ENCODE assay signal across 2 mouse cellular contexts in the genomic region with DNA sequence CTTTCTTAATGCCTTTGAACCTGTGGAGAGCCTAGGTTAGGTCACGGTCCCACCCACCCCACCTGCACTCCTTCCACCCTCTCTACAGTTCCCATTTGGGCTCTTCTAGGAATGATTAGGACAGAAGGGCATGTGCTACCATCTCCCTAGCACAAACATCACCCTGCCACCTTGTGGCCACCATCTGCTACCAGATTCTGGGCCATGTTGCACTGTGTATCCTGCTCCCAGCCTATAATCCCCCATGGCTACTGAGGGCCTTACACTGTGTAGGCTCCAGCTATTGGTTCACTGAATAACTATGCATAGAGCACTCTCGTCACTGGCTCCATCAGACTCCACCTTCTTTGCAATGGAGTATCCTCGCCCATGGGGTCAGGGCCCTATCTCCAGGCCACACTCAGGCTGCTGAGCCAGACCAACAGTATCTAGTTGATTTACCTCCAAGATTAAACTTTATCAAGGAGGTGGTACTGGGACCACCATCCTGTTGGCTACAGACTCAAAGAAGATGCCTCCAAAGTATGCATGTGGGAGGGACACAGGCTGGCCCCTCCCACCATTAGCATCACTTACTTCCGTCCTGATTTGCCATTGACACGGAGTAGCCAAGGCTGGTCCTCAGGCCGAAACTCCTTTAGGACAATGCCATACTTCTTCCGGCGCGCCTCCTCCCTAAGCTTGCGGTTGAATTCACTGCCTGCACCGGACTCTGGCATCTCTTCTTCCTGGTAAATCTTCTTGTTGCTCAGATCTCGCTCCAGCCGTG.
TF ChIP-seq lines count a peak whose summit lies in the region.

No protein-coding gene starts in this region.

TF ChIP-seq in CH12.LX, 34 proteins besides CTCF, POLR2A, EP300 and RAD21:
- TF ChIP-seq HCFC1 (IDR thresholded peaks at IDR 0.05; ENCODE audit: low read depth, low read length) (no peak), SMC3 (IDR thresholded peaks at IDR 0.05; ENCODE audit: low read depth, low read length) (peak; percentile 46), MXI1 (IDR thresholded peaks at IDR 0.05; ENCODE audit: low read depth, low read length) (no peak), ZKSCAN1 (IDR thresholded peaks at IDR 0.05; ENCODE audit: borderline replicate concordance, low read depth, low read length) (no peak), UBTF (IDR thresholded peaks at IDR 0.05; ENCODE audit: low read depth, low read length) (no peak), E2F4 (IDR thresholded peaks at IDR 0.05; ENCODE audit: insufficient replicate concordance, low read depth, low read length) (no peak), GABPA (IDR thresholded peaks at IDR 0.05; ENCODE audit: insufficient replicate concordance, low read depth, low read length) (no peak), ZNF384 (IDR thresholded peaks at IDR 0.05; ENCODE audit: low read depth, low read length) (no peak)
TF ChIP-seq in CH12.LX: peak in this region for 1.

TF ChIP-seq in ES-E14, 5 proteins besides CTCF, POLR2A, EP300 and RAD21:
- no peak for TF ChIP-seq MAFK (IDR thresholded peaks at IDR 0.05; ENCODE audit: insufficient read depth, low read depth, low read length)
